Mouse (Mus musculus) bone marrow macrophage, adult 2 months (primary cell): ENCODE data around the gene Med26.

ENCODE experiments used
- CTCF ChIP-seq: IDR thresholded peaks from 2 replicates; pipeline ENCODE4 v1.5.1; 2012; ENCODE audit warnings: low read depth, mild to moderate bottlenecking, low read length, moderate library complexity
- POLR2A ChIP-seq: IDR thresholded peaks from 2 replicates; pipeline ENCODE4 v1.6.1; 2012; ENCODE audit warnings: mild to moderate bottlenecking, low read depth, low read length, borderline replicate concordance

GRCm38 (mm10) chr8:72570633-72571610 lies 22.9 kb upstream of the Med26 start, which contains the start of gene Smim7:
- TF ChIP-seq POLR2A, result 0 out of 2 replicates have a peak, but pooled peaks have one; percentile 2
- no peak for TF ChIP-seq CTCF
